Comparison of ENCODE assay signal across 25 mouse cellular contexts in genomic region chr4:136774201-136774600, GRCm38 (mm10).
DNase-seq lines count a peak whose midpoint lies in the region; ATAC-seq and TF ChIP-seq lines count a peak whose summit lies in the region.
"Had no signal": no experiment of that assay in that cellular context is flagged by ENCODE, and none has a peak within 500 bp of the region (broad histone marks: within the 10 kb centered on the region; RNA-seq: fewer than 3 reads in every experiment).

No protein-coding gene starts in this region.

- H3K27me3 ChIP-seq in forebrain, embryonic 13.5 days, result no peaks in the 10 kb centered on the region
- no peaks in the 10 kb centered on the region for H3K27me3 ChIP-seq in forebrain, embryonic 15.5 days
- H3K27me3 ChIP-seq in midbrain, embryonic 12.5 days, result no peaks in the 10 kb centered on the region
- no peaks in the 10 kb centered on the region for H3K27me3 ChIP-seq in midbrain, embryonic 11.5 days (ENCODE audit: control insufficient read depth, insufficient read depth, low read length)
- no peaks in the 10 kb centered on the region for H3K27me3 ChIP-seq in neural tube, embryonic 15.5 days (replicated peaks)
- no peaks in the 10 kb centered on the region for H3K27me3 ChIP-seq in thymus, adult 2 months (ENCODE audit: control insufficient read depth, insufficient read depth, low read length)
- H3K27me3 ChIP-seq: heart, embryonic 15.5 days; liver, embryonic 15.5 days; lung, embryonic 15.5 days; Patski had no signal

- 32% methylated on average over 3 of the region's 3 CpGs for WGBS in forebrain, embryonic 13.5 days
- 31% methylated on average over 3 of the region's 3 CpGs for WGBS in forebrain, embryonic 15.5 days
- 47% methylated on average over 3 of the region's 3 CpGs for WGBS in midbrain, embryonic 12.5 days
- WGBS in midbrain, embryonic 11.5 days, result 48% methylated on average over 3 of the region's 3 CpGs
- WGBS in neural tube, embryonic 15.5 days, result 34% methylated on average over 3 of the region's 3 CpGs
- WGBS in thymus, adult 2 months, result 92% methylated on average over 3 of the region's 3 CpGs

- no peak overlapping the region for H3K4me3 ChIP-seq in forebrain, embryonic 13.5 days
- H3K4me3 ChIP-seq in forebrain, embryonic 15.5 days, result no peak overlapping the region
- H3K4me3 ChIP-seq in midbrain, embryonic 12.5 days, result no peak overlapping the region
- no peak overlapping the region for H3K4me3 ChIP-seq in midbrain, embryonic 11.5 days (ENCODE audit: low read depth, low read length)
- H3K4me3 ChIP-seq in neural tube, embryonic 15.5 days (replicated peaks), result no peak overlapping the region
- no peak overlapping the region for H3K4me3 ChIP-seq in thymus, adult 2 months (ENCODE audit: control insufficient read depth, insufficient read depth, low read length)
- H3K4me3 ChIP-seq: gastrocnemius, adult 2 months; heart, embryonic 15.5 days; liver, embryonic 15.5 days; lung, embryonic 15.5 days had no signal

- ATAC-seq in forebrain, embryonic 13.5 days, result no peak
- ATAC-seq in forebrain, embryonic 15.5 days (replicated peaks), result no peak
- no peak for ATAC-seq in midbrain, embryonic 12.5 days (ENCODE audit: low FRiP score, low read depth)
- ATAC-seq in midbrain, embryonic 11.5 days (ENCODE audit: low FRiP score), result no peak
- no peak for ATAC-seq in neural tube, embryonic 15.5 days (ENCODE audit: low FRiP score)
- ATAC-seq: Patski had no signal

- TF ChIP-seq POLR2A in thymus, adult 2 months (IDR thresholded peaks at IDR 0.05; ENCODE audit: control insufficient read depth, extremely low read depth, insufficient read depth, low read length, poor library complexity), result no peak

- peaks cover 26% of the 10 kb centered on the region for H3K36me3 ChIP-seq in forebrain, embryonic 13.5 days (ENCODE audit: poor library complexity, severe bottlenecking)
- peaks cover 9% of the 10 kb centered on the region for H3K36me3 ChIP-seq in forebrain, embryonic 15.5 days
- peaks cover 23% of the 10 kb centered on the region for H3K36me3 ChIP-seq in midbrain, embryonic 12.5 days
- peaks cover 12% of the 10 kb centered on the region; the same call in 1 of the 2 replicates for H3K36me3 ChIP-seq in midbrain, embryonic 11.5 days (ENCODE audit: control insufficient read depth, insufficient read depth, low read length)
- H3K36me3 ChIP-seq in neural tube, embryonic 15.5 days, result peaks cover 17% of the 10 kb centered on the region
- no peaks in the 10 kb centered on the region for H3K36me3 ChIP-seq in thymus, adult 2 months (ENCODE audit: control insufficient read depth, insufficient read depth, low read length)
- H3K36me3 ChIP-seq: G1E; heart, embryonic 15.5 days; liver, embryonic 15.5 days; lung, embryonic 15.5 days had no signal

- H3K4me2 ChIP-seq in forebrain, embryonic 13.5 days, result no peak overlapping the region
- H3K4me2 ChIP-seq in forebrain, embryonic 15.5 days (replicated peaks), result no peak overlapping the region
- no peak overlapping the region for H3K4me2 ChIP-seq in midbrain, embryonic 12.5 days (replicated peaks)
- no peak overlapping the region for H3K4me2 ChIP-seq in midbrain, embryonic 11.5 days
- H3K4me2 ChIP-seq in neural tube, embryonic 15.5 days, result no peak overlapping the region
- H3K4me2 ChIP-seq: heart, embryonic 15.5 days; liver, embryonic 15.5 days; lung, embryonic 15.5 days had no signal

- H3K4me1 ChIP-seq in forebrain, embryonic 13.5 days, result peaks cover 70% of the 10 kb centered on the region
- H3K4me1 ChIP-seq in forebrain, embryonic 15.5 days, result peaks cover 37% of the 10 kb centered on the region
- H3K4me1 ChIP-seq in midbrain, embryonic 12.5 days, result peaks cover 76% of the 10 kb centered on the region
- H3K4me1 ChIP-seq in midbrain, embryonic 11.5 days (ENCODE audit: control insufficient read depth, insufficient read depth, low read length), result peaks cover 58% of the 10 kb centered on the region
- H3K4me1 ChIP-seq in neural tube, embryonic 15.5 days, result peaks cover 50% of the 10 kb centered on the region
- H3K4me1 ChIP-seq in thymus, adult 2 months (replicated peaks; ENCODE audit: control insufficient read depth, insufficient read depth, low read length), result peaks cover 5% of the 10 kb centered on the region; the same call in 1 of the 2 replicates
- H3K4me1 ChIP-seq: liver, embryonic 15.5 days had no signal

- H3K9me3 ChIP-seq in forebrain, embryonic 13.5 days (replicated peaks), result no peaks in the 10 kb centered on the region
- H3K9me3 ChIP-seq in forebrain, embryonic 15.5 days, result no peaks in the 10 kb centered on the region
- no peaks in the 10 kb centered on the region for H3K9me3 ChIP-seq in midbrain, embryonic 12.5 days
- H3K9me3 ChIP-seq in midbrain, embryonic 11.5 days (ENCODE audit: control insufficient read depth, low read length), result no peaks in the 10 kb centered on the region
- H3K9me3 ChIP-seq in neural tube, embryonic 15.5 days (replicated peaks), result no peaks in the 10 kb centered on the region
- H3K9me3 ChIP-seq: G1E; heart, embryonic 15.5 days; liver, embryonic 15.5 days; lung, embryonic 15.5 days had no signal

- no peak for DNase-seq in midbrain, embryonic 11.5 days (ENCODE audit: low spot score, missing footprints)
- peak; percentile 59 for DNase-seq in embryo, embryonic 10.5 days (ENCODE audit: low spot score)
- DNase-seq in thymus, adult 2 months, result no peak
- DNase-seq: adrenal gland, adult 2 months; cerebellum, adult 11 months; cerebellum, adult 9-11 months; gastrocnemius, adult 2 months; heart, postnatal 4 days; kidney, adult 8-10 months; kidney, postnatal 10 days; left cerebral cortex, postnatal 4 days; liver; lung, postnatal 4 days; retina, postnatal 1 day; right cerebral cortex, postnatal 25 days; spleen, adult 18-20 months had no signal

- TF ChIP-seq CTCF in thymus, adult 2 months (IDR thresholded peaks at IDR 0.05; ENCODE audit: borderline replicate concordance, control insufficient read depth, extremely low read depth, insufficient read depth, low read length, poor library complexity), result no peak

- H3K9ac ChIP-seq in forebrain, embryonic 13.5 days, result no peak overlapping the region
- no peak overlapping the region for H3K9ac ChIP-seq in forebrain, embryonic 15.5 days (replicated peaks)
- H3K9ac ChIP-seq in midbrain, embryonic 12.5 days (replicated peaks), result no peak overlapping the region
- H3K9ac ChIP-seq in midbrain, embryonic 11.5 days (ENCODE audit: low read length), result no peak overlapping the region
- no peak overlapping the region for H3K9ac ChIP-seq in neural tube, embryonic 15.5 days (replicated peaks)
- H3K9ac ChIP-seq: heart, embryonic 15.5 days; liver, embryonic 15.5 days; lung, embryonic 15.5 days had no signal

- 0 out of 2 replicates have a peak overlapping the region, but pooled peaks have one; percentile 2 for H3K27ac ChIP-seq in forebrain, embryonic 13.5 days
- H3K27ac ChIP-seq in forebrain, embryonic 15.5 days (replicated peaks), result no peak overlapping the region; the same call in 1 of the 2 replicates
- H3K27ac ChIP-seq in midbrain, embryonic 12.5 days (replicated peaks), result peak overlapping the region; percentile 79; the same call in 1 of the 2 replicates
- no peak overlapping the region for H3K27ac ChIP-seq in midbrain, embryonic 11.5 days (ENCODE audit: low read depth, low read length)
- H3K27ac ChIP-seq in neural tube, embryonic 15.5 days (replicated peaks), result 0 out of 2 replicates have a peak overlapping the region, but pooled peaks have one; percentile 56
- H3K27ac ChIP-seq in thymus, adult 2 months (ENCODE audit: control insufficient read depth, insufficient read depth, low read length), result no peak overlapping the region
- H3K27ac ChIP-seq: gastrocnemius, adult 2 months; heart, embryonic 15.5 days; liver, embryonic 15.5 days; lung, embryonic 15.5 days had no signal

Comparison
In these comparisons a context has a peak if more than half of its experiments do, and no peak if none do; other contexts are left out.
1. H3K27ac ChIP-seq: peak in forebrain, embryonic 13.5 days (single experiment), midbrain, embryonic 12.5 days (single experiment) and neural tube, embryonic 15.5 days (single experiment); none in forebrain, embryonic 15.5 days (single experiment), midbrain, embryonic 11.5 days (single experiment) and thymus, adult 2 months (single experiment).